Mouse (Mus musculus): ENCODE data around the gene Lmna. TPM values are rescaled to one million over a fixed set of nuclear protein-coding genes. Genes with fewer than 3 reads are reported as not detected.

The Lmna gene
- total and polyA plus RNA-seq, 2 experiments, result 28.2 to 44.7 TPM

DNA sequence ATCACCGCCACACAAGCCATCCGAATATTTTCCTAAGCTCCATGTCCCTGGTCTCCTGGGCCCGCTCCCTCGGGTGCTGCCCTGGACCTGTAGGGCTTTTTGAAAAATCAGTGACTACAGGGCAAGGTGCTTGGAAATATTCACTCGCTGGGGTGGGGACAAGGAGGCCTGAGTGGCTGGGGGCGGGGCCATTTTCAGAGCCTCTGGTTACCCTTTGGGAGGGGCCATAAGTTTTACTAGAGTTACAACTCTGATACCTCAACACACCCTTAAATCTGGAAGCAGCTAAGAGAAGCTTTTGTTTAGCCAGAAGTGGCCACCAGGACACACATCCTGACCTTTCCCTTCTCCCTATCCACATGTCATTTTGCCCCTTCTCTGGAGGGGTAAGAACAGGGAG is 27.4 kb upstream of the Lmna start:
- peak overlapping the region; percentile 50; the same call in 1 of the 2 replicates for H3K4me3 ChIP-seq (ENCODE audit: insufficient read depth, low read depth, low read length)

DNA sequence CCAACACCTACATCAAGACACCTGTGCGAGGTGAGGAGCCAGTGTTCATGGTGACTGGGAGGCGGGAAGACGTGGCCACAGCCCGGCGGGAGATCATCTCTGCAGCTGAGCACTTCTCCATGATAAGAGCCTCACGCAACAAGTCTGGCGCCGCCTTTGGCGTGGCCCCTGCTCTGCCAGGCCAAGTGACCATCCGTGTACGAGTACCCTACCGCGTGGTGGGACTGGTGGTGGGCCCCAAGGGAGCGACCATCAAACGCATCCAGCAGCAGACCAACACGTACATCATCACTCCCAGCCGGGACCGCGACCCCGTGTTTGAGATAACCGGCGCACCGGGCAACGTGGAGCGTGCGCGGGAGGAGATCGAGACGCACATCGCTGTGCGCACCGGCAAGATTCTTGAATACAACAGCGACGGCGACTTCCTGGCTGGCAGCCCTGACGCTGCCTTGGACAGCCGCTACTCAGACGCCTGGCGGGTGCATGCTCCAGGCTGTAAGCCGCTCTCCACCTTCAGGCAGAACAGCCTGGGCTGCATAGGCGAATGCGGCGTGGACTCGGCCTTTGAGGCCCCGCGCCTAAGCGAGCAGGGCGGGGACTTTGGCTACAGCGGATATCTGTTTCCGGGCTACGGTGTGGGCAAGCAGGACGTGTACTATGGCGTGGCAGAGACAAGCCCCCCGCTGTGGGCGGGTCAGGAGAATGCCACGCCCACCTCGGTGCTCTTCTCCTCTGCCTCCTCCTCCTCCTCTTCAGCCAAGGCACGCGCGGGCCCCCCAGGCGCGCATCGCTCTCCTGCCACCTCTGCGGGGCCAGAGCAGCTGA is 26.6 kb upstream of the Lmna start:
- WGBS, result 16% methylated on average over 63 of the region's 64 CpGs
- H3K27ac ChIP-seq (replicated peaks; ENCODE audit: insufficient read depth, low read depth, low read length), result no peak overlapping the region
- TF ChIP-seq POLR2A (IDR thresholded peaks at IDR 0.05; ENCODE audit: extremely low read depth, insufficient read depth, low read length) (peak; percentile 30; the same call in 1 of the 2 replicates), CTCF (IDR thresholded peaks at IDR 0.05; ENCODE audit: low read depth, low read length) (0 out of 2 replicates have a peak, but pooled peaks have one; percentile 5)
- H3K4me3 ChIP-seq (ENCODE audit: insufficient read depth, low read depth, low read length), result peak overlapping the region; percentile 50
- peak overlapping the region; percentile 60 for H3K9ac ChIP-seq (ENCODE audit: low read depth, low read length)
- peak; percentile 34 for DNase-seq (ENCODE audit: extremely low read depth, low read depth, low spot score)
- H3K36me3 ChIP-seq (ENCODE audit: control insufficient read depth, insufficient read depth, low read length), result no peaks in the 10 kb centered on the region
- H3K27me3 ChIP-seq (ENCODE audit: control insufficient read depth, insufficient read depth, low read length), result no peaks in the 10 kb centered on the region
- no peaks in the 10 kb centered on the region for H3K4me1 ChIP-seq (ENCODE audit: control insufficient read depth, insufficient read depth, low read length)
- no peaks in the 10 kb centered on the region for H3K79me2 ChIP-seq (ENCODE audit: control insufficient read depth, insufficient read depth, low read length)

More for the DNA sequence above, 27.4 kb upstream of the Lmna start:
- TF ChIP-seq POLR2A (IDR thresholded peaks at IDR 0.05; ENCODE audit: extremely low read depth, insufficient read depth, low read length) (no peak), CTCF (IDR thresholded peaks at IDR 0.05; ENCODE audit: low read depth, low read length) (no peak)
- no peaks in the 10 kb centered on the region for H3K36me3 ChIP-seq (ENCODE audit: control insufficient read depth, insufficient read depth, low read length)
- no peaks in the 10 kb centered on the region for H3K27me3 ChIP-seq (ENCODE audit: control insufficient read depth, insufficient read depth, low read length)
- 71% methylated on average over 6 of the region's 6 CpGs for WGBS
- H3K4me1 ChIP-seq (ENCODE audit: control insufficient read depth, insufficient read depth, low read length), result no peaks in the 10 kb centered on the region
- H3K9ac ChIP-seq (ENCODE audit: low read depth, low read length), result no peak overlapping the region
- no peaks in the 10 kb centered on the region for H3K79me2 ChIP-seq (ENCODE audit: control insufficient read depth, insufficient read depth, low read length)
- no peak for DNase-seq (ENCODE audit: extremely low read depth, low read depth, low spot score)
- no peak overlapping the region for H3K27ac ChIP-seq (replicated peaks; ENCODE audit: insufficient read depth, low read depth, low read length)

GRCm38 (mm10) chr3:88535527-88535926 is 25.8 kb upstream of the Lmna start:
- WGBS, result 95% methylated on average over 4 of the region's 4 CpGs
- no peak for DNase-seq (ENCODE audit: extremely low read depth, low read depth, low spot score)
- no peaks in the 10 kb centered on the region for H3K79me2 ChIP-seq (ENCODE audit: control insufficient read depth, insufficient read depth, low read length)
- no peaks in the 10 kb centered on the region for H3K27me3 ChIP-seq (ENCODE audit: control insufficient read depth, insufficient read depth, low read length)
- H3K27ac ChIP-seq (replicated peaks; ENCODE audit: insufficient read depth, low read depth, low read length), result no peak overlapping the region
- no peaks in the 10 kb centered on the region for H3K36me3 ChIP-seq (ENCODE audit: control insufficient read depth, insufficient read depth, low read length)
- TF ChIP-seq CTCF (IDR thresholded peaks at IDR 0.05; ENCODE audit: low read depth, low read length) (no peak), POLR2A (IDR thresholded peaks at IDR 0.05; ENCODE audit: extremely low read depth, insufficient read depth, low read length) (no peak)
- H3K4me3 ChIP-seq (ENCODE audit: insufficient read depth, low read depth, low read length), result no peak overlapping the region
- no peak overlapping the region for H3K9ac ChIP-seq (ENCODE audit: low read depth, low read length)
- no peaks in the 10 kb centered on the region for H3K4me1 ChIP-seq (ENCODE audit: control insufficient read depth, insufficient read depth, low read length)

DNA sequence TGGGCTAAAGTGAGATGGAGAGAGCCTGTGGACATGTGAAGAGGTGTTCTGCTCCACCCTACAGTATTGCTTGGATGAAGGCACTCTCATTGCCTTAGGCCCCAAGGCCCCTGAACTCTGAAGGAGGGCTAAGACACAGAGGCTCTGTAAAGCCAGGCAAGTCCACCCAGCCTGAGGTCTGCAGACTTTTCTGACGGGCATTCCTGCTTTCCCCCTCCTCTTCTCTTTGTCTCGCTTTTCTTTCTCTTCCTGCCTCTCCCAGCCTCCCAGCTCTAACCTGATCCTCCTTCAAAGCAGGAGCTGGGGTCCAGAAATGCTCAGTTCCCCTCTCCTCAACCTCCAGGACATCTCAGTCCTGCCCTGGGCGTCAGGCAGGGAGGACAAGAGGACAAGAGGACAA is 25.2 kb upstream of the Lmna start:
- Histone ChIP-seq H3K9ac (ENCODE audit: low read depth, low read length) (no peak overlapping the region), H3K4me1 (ENCODE audit: control insufficient read depth, insufficient read depth, low read length) (no peaks in the 10 kb centered on the region), H3K79me2 (ENCODE audit: control insufficient read depth, insufficient read depth, low read length) (no peaks in the 10 kb centered on the region), H3K4me3 (ENCODE audit: insufficient read depth, low read depth, low read length) (no peak overlapping the region), H3K27ac (replicated peaks; ENCODE audit: insufficient read depth, low read depth, low read length) (no peak overlapping the region), H3K27me3 (ENCODE audit: control insufficient read depth, insufficient read depth, low read length) (no peaks in the 10 kb centered on the region), H3K36me3 (ENCODE audit: control insufficient read depth, insufficient read depth, low read length) (no peaks in the 10 kb centered on the region)
- WGBS, result 85% methylated on average over 3 of the region's 3 CpGs
- DNase-seq (ENCODE audit: extremely low read depth, low read depth, low spot score), result no peak
- TF ChIP-seq POLR2A (IDR thresholded peaks at IDR 0.05; ENCODE audit: extremely low read depth, insufficient read depth, low read length), result no peak

- Histone ChIP-seq H3K79me2 (ENCODE audit: control insufficient read depth, insufficient read depth, low read length) (no peaks in the 10 kb centered on the region), H3K27ac (replicated peaks; ENCODE audit: insufficient read depth, low read depth, low read length) (no peak overlapping the region), H3K9ac (ENCODE audit: low read depth, low read length) (no peak overlapping the region), H3K36me3 (ENCODE audit: control insufficient read depth, insufficient read depth, low read length) (no peaks in the 10 kb centered on the region), H3K27me3 (ENCODE audit: control insufficient read depth, insufficient read depth, low read length) (no peaks in the 10 kb centered on the region), H3K4me3 (ENCODE audit: insufficient read depth, low read depth, low read length) (no peak overlapping the region), H3K4me1 (ENCODE audit: control insufficient read depth, insufficient read depth, low read length) (no peaks in the 10 kb centered on the region)
- TF ChIP-seq POLR2A (IDR thresholded peaks at IDR 0.05; ENCODE audit: extremely low read depth, insufficient read depth, low read length), result no peak
- no peak for DNase-seq (ENCODE audit: extremely low read depth, low read depth, low spot score)
- WGBS, result 40% methylated on average over 5 of the region's 5 CpGs
These were observed 23.9 kb upstream of the Lmna start for GRCm38 (mm10) chr3:88533706-88534105.

Measured in liver, adult 2 months (tissue).